Mouse (Mus musculus) forebrain, embryonic 11.5 days (tissue): ENCODE measurements at regions not wholly inside any gene's neighbourhood (a gene's known extent, or its start where the extent isn't known, plus 50 kb on each side); places are given as distances from the start of the nearest gene placed in this dataset.

Experiments used
- ATAC-seq: fragments of 200-750 bp; cut with Nextera tagmentation; replicated peaks from 2 replicates; pipeline ENCODE4 v1.8.0; 2017; ENCODE audit warnings: moderate TSS enrichment; ENCODE audit not compliant: low FRiP score
- DNase-seq: peaks from one replicate; pipeline ENCODE4 v3.0.0-alpha.2; 2017; ENCODE audit warnings: low spot score
- H3K27ac ChIP-seq: fragments of 300-500 bp; sonication (generic); 2 replicates; pipeline ENCODE4 v1.5.1; 2014; ENCODE audit warnings: low read depth, low read length
- H3K27me3 ChIP-seq: fragments of 300-500 bp; sonication (generic); 2 replicates; pipeline ENCODE4 v1.6.1; 2014; ENCODE audit warnings: mild to moderate bottlenecking, low read length, mixed read lengths; ENCODE audit not compliant: control insufficient read depth, insufficient read depth
- H3K36me3 ChIP-seq: fragments of 300-500 bp; sonication (generic); 2 replicates; pipeline ENCODE4 v1.6.1; 2014; ENCODE audit warnings: mild to moderate bottlenecking, low read length, moderate library complexity, mixed read lengths; ENCODE audit not compliant: control insufficient read depth, insufficient read depth
- H3K4me1 ChIP-seq: fragments of 300-500 bp; sonication (generic); replicated peaks from 2 replicates; pipeline ENCODE4 v1.6.1; 2014; ENCODE audit warnings: low read length, mixed read lengths; ENCODE audit not compliant: control insufficient read depth, insufficient read depth
- H3K4me2 ChIP-seq: fragments of 300-500 bp; sonication (generic); 2 replicates; pipeline ENCODE4 v1.6.1; 2014; ENCODE audit warnings: low read depth, mild to moderate bottlenecking, low read length, moderate library complexity, mixed read lengths; ENCODE audit not compliant: severe bottlenecking
- H3K4me3 ChIP-seq: fragments of 300-500 bp; sonication (generic); 2 replicates; pipeline ENCODE4 v1.5.1; 2014; ENCODE audit warnings: low read depth, low read length
- H3K9ac ChIP-seq: fragments of 300-500 bp; sonication (generic); 2 replicates; pipeline ENCODE4 v1.6.1; 2014; ENCODE audit warnings: low read length
- H3K9me3 ChIP-seq: fragments of 300-500 bp; sonication (generic); 2 replicates; pipeline ENCODE4 v1.6.1; 2016; ENCODE audit warnings: low read length, mixed read lengths; ENCODE audit not compliant: control insufficient read depth
- WGBS: fragments of 180-500 bp; shearing (Covaris S2); extraction: QIAGEN DNeasy Blood & Tissue Kit; methylation state at CpG from one replicate; pipeline ENCODE4 v1.1.7; 2014; 5-methylcytosine and 5-hydroxymethylcytosine counted together

DNA sequence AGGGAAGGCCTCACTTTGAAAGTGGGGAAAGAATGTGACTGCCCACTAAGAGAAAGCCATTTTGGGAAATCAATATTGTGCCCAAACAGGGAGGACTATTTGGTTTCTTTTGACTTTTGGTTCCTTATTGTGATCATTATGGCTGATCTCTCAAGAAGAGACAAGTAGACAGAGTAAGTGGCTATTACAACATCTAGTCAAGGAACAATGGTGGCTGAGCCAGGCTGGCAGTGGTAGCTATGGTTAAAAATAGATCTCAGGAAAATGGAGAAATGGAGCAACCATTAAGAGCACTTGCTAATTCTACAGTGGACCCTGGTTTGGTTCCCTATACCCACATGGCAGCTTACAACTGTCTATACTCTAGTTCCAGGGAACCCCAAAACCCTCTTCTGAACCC lies 102.6 kb upstream of the Pde7b start:
- Histone ChIP-seq H3K4me2 (no peak overlapping the region), H3K9me3 (no peaks in the 10 kb centered on the region), H3K4me3 (no peak overlapping the region), H3K4me1 (no peaks in the 10 kb centered on the region), H3K27ac (no peak overlapping the region), H3K27me3 (no peaks in the 10 kb centered on the region), H3K36me3 (no peaks in the 10 kb centered on the region), H3K9ac (no peak overlapping the region)
- DNase-seq: no peak
- no peak for ATAC-seq

DNA sequence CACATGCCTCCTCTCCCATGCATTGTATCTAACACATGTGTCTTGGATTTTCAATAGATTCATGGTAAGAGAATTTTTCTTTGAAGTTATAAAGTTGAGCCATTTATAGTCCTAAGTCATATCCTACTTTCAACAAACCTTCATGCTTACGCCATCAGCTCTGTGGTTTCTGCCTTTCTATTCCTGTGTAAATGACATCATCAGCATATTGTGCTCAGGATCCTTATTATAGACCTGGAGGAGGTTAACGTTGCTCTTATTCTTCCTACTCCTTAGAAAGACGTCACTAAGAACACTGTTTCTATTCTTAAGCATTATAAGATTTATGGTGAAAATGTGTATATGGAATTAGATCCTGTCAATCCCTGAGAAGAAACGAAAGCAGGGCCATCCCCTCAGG lies 93.7 kb upstream of the Pde7b start:
- Histone ChIP-seq H3K4me3 (no peak overlapping the region), H3K9ac (no peak overlapping the region), H3K9me3 (no peaks in the 10 kb centered on the region), H3K36me3 (no peaks in the 10 kb centered on the region), H3K27me3 (no peaks in the 10 kb centered on the region), H3K4me2 (no peak overlapping the region), H3K27ac (no peak overlapping the region), H3K4me1 (no peaks in the 10 kb centered on the region)
- ATAC-seq: no peak
- DNase-seq: no peak
- 85% methylated on average over 4 of the region's 4 CpGs for WGBS

DNA sequence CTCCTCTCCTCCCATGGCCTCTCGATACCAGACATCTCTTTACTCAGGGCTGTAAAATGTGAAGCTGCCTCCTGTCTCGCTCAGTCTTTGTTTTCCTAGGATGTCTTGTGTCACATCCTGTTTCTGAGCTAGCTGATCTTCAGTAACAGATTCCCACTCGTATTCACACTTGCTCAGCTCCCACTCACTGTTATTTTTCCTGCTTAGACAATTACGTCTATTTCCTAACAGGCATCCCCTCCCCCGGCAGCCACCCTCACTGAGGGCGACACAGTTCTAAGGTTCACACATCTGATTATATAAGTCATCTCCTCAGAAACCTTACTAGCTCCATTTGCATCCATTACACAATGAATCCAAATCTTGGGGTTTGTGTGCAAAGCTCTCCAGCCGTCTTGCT lies 74.9 kb upstream of the Pde7b start:
- WGBS: 85% methylated on average over 7 of the region's 7 CpGs
- Histone ChIP-seq H3K4me2 (no peak overlapping the region), H3K36me3 (no peaks in the 10 kb centered on the region), H3K27me3 (no peaks in the 10 kb centered on the region), H3K4me1 (no peaks in the 10 kb centered on the region), H3K9ac (no peak overlapping the region), H3K9me3 (no peaks in the 10 kb centered on the region), H3K27ac (no peak overlapping the region), H3K4me3 (no peak overlapping the region)
- DNase-seq (no peak), ATAC-seq (no peak)

DNA sequence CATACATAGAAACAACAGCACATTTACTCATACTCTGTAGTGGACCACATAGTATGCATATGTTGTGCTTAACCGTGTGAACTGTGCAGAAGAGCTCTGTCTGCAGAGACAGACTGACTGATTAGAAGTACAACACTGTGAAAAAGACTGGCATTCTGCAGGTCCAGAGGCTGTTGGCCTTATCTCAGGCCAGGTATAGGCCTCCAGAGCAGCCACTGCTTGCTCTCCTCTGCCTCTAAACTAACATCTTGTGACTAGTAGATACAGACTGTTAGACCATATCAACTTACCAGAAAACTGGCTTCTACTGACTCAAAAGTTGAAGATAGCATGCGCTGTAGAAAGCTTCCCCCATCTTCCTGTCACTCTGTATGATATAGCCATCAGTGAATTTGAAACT lies 73.5 kb upstream of the Pde7b start:
- WGBS: 87% methylated on average over 2 of the region's 2 CpGs
- Histone ChIP-seq H3K4me3 (no peak overlapping the region), H3K9ac (no peak overlapping the region), H3K9me3 (no peaks in the 10 kb centered on the region), H3K36me3 (no peaks in the 10 kb centered on the region), H3K27ac (no peak overlapping the region), H3K27me3 (no peaks in the 10 kb centered on the region), H3K4me2 (no peak overlapping the region), H3K4me1 (no peaks in the 10 kb centered on the region)
- no peak for DNase-seq
- ATAC-seq: no peak

DNA sequence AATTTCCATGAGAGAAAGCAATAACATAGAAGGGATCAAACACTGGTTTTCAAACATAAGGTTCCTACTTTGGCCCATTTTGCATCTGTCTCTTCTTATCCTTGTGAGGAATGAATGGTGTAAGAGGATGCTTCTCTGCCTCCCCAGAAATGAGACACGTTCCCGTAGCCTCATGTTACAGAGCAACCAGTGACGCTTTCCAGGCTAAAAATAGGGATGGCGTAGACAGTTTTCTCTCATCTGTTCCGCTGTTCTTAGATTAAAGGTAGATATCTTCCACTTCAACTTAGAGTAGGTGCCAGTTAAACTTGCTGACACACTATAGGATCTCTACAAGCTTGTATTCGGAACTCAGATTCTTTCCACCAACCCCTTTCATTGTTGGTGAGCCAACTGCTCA lies 69.1 kb upstream of the Pde7b start:
- Histone ChIP-seq H3K4me2 (no peak overlapping the region), H3K36me3 (no peaks in the 10 kb centered on the region), H3K27ac (no peak overlapping the region), H3K9me3 (no peaks in the 10 kb centered on the region), H3K9ac (no peak overlapping the region), H3K4me3 (no peak overlapping the region), H3K27me3 (no peaks in the 10 kb centered on the region), H3K4me1 (no peaks in the 10 kb centered on the region)
- ATAC-seq (no peak), DNase-seq (no peak)
- 88% methylated on average over 6 of the region's 6 CpGs for whole genome bisulfite sequencing

DNA sequence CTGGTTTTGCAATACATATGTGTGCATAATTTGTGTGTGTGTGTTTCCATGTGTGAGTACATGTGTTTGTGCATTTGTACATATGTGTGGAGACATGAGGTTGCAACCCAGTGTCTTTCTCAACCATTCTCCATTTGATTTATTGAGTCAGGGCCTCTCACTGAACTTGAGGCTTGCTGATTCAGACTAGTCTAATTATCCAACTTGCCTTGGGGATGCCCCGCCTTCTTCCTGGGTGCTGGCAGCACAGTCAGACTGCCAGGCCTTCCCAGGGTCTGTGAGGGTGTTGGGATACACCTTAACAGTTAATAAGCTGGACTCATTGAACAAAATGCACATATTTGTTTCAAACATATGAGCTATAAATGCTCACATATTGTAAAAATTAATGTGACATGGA lies 56.1 kb upstream of the Pde7b start:
- WGBS: 93% methylated on average over 1 of the region's 1 CpGs
- Histone ChIP-seq H3K4me3 (no peak overlapping the region), H3K4me2 (no peak overlapping the region), H3K36me3 (no peaks in the 10 kb centered on the region), H3K27me3 (no peaks in the 10 kb centered on the region), H3K9me3 (no peaks in the 10 kb centered on the region), H3K9ac (no peak overlapping the region), H3K27ac (no peak overlapping the region), H3K4me1 (no peaks in the 10 kb centered on the region)
- DNase-seq (no peak), ATAC-seq (no peak)

DNA sequence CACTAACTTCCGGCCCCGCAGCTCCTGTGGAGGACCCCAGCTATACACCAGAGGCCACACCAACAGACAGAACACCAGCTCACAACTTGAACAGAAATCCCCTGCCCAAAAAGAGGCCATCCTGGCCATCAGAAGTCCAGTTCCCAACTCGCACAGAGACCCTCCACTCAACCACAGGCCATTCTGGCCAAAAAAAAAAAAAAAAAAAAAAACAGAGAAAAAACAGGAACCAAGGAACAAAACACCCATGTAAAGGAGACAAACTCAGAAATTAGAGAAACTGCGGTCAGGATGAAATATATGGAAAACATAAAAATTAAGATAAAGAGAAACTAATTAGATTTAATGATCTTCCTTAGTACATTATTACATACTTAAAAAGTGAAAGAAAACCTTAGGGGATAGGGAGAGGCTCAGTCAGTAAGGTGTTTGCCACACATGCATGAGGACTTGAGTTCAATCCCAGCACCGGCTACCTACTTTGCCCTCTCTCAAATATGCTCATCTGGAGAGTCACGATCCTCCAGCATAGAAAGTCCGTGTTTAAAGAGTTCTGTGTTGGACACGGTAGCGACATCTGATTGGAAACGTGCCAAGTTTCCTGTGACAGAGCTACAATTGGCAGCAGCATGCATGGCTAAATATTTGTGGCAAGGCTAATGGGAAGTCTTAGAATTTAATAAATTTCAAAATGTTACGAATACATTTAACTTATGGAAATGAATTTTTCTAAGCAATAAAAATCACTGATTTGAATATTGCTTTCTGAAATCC lies 51.9 kb upstream of the Pde7b start:
- H3K4me1 ChIP-seq: no peaks in the 10 kb centered on the region
- H3K9ac ChIP-seq: no peak overlapping the region
- ATAC-seq: no peak
- no peaks in the 10 kb centered on the region for H3K9me3 ChIP-seq
- no peak for DNase-seq
- no peaks in the 10 kb centered on the region for H3K27me3 ChIP-seq
- 89% methylated on average over 11 of the region's 11 CpGs for WGBS
- no peak overlapping the region for H3K4me3 ChIP-seq
- no peak overlapping the region for H3K27ac ChIP-seq
- H3K36me3 ChIP-seq: no peaks in the 10 kb centered on the region
- H3K4me2 ChIP-seq: no peak overlapping the region

DNA sequence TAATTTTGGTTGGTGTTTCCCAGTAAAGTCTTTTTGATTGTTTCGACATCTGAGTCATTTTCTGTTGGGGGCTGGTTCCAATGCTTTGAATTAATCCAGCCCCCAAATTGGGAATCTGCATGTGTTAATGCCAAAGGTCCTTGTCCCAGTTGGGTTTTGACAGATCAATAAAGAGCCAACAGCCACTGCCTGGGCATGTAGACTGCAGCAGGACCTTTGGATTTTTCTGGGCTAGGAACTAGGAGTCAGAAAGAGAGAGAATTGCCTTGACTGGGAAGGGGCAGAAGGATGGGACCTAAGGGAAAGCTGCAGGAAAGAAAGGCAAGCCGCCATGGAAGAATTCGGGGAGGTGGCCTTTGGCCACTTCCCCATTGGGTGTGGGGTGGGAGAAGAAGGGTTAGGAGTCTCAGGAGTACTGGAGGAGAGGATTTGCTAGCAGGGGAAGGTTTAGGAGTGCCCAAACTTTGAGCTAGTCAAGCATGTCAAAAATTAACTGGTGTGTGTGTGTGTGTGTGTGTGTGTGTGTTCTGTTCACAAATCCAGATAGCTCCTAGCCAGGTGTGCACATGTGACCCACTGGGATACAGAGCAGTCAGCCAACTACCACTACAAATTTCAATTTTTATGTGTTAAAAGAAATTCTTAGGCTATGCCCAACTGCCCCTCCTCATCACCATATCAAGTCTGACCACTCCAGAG lies 51.0 kb upstream of the Pde7b start:
- no peak for ATAC-seq
- Histone ChIP-seq H3K4me3 (no peak overlapping the region), H3K36me3 (no peaks in the 10 kb centered on the region), H3K9me3 (no peaks in the 10 kb centered on the region), H3K9ac (no peak overlapping the region), H3K4me2 (no peak overlapping the region), H3K27me3 (no peaks in the 10 kb centered on the region), H3K27ac (no peak overlapping the region), H3K4me1 (no peaks in the 10 kb centered on the region)
- DNase-seq: no peak
- 93% methylated on average over 3 of the region's 3 CpGs for WGBS
